Mouse (Mus musculus): Measurements from ENCODE around the gene Smyd3. TPM values are rescaled to one million over a fixed set of nuclear protein-coding genes. Genes with fewer than 3 reads are reported as not detected.

Gene Smyd3
- polyA plus RNA-seq (2014; fragmentation: Nextera tagmentation; extraction: Ambion mirVana): 26.3 and 26.9 TPM in 2 replicates

- Histone ChIP-seq H3K36me3 (replicated peaks; ENCODE audit: control insufficient read depth, insufficient read depth, low read depth, low read length) (no peaks in the 10 kb centered on the region), H3K4me2 (ENCODE audit: low read depth, low read length) (peak within 1 kb of the TSS; percentile 87), H3K9ac (replicated peaks; ENCODE audit: low read length) (peak within 1 kb of the TSS; percentile 71), H3K27ac (replicated peaks; ENCODE audit: low read depth, low read length) (no peak within 1 kb of the TSS), H3K4me3 (ENCODE audit: low read depth, low read length) (peak within 1 kb of the TSS; percentile 72), H3K27me3 (ENCODE audit: control insufficient read depth, insufficient read depth, low read length) (no peaks in the 10 kb centered on the region), H3K4me1 (ENCODE audit: control insufficient read depth, insufficient read depth, low read length) (no peaks in the 10 kb centered on the region), H3K9me3 (replicated peaks; ENCODE audit: control insufficient read depth, low read length) (no peaks in the 10 kb centered on the region)
- DNase-seq (ENCODE audit: low spot score) (peak; percentile 91), ATAC-seq (replicated peaks; ENCODE audit: insufficient number of reproducible peaks, low FRiP score, low TSS enrichment, low read depth) (peak; percentile 83)
- 6% methylated on average over 39 of the region's 39 CpGs for WGBS
Measured at GRCm38 (mm10) chr1:179517713-179518465, at the start of gene Smyd3. TSS of gene Smyd3 (minus strand) at chr1:179518041.

- 56% methylated on average over 7 of the region's 7 CpGs for WGBS
- ATAC-seq (replicated peaks; ENCODE audit: insufficient number of reproducible peaks, low FRiP score, low TSS enrichment, low read depth): 0 out of 2 replicates have a peak, but pooled peaks have one; percentile 32
- no peaks in the 10 kb centered on the region for H3K9me3 ChIP-seq (replicated peaks; ENCODE audit: control insufficient read depth, low read length)
- no peaks in the 10 kb centered on the region for H3K27me3 ChIP-seq (ENCODE audit: control insufficient read depth, insufficient read depth, low read length)
- no peaks in the 10 kb centered on the region for H3K4me1 ChIP-seq (ENCODE audit: control insufficient read depth, insufficient read depth, low read length)
- no peak overlapping the region for H3K4me2 ChIP-seq (ENCODE audit: low read depth, low read length)
- no peak overlapping the region for H3K27ac ChIP-seq (replicated peaks; ENCODE audit: low read depth, low read length)
- no peak for DNase-seq (ENCODE audit: low spot score)
- no peaks in the 10 kb centered on the region for H3K36me3 ChIP-seq (replicated peaks; ENCODE audit: control insufficient read depth, insufficient read depth, low read depth, low read length)
- H3K4me3 ChIP-seq (ENCODE audit: low read depth, low read length): no peak overlapping the region
- no peak overlapping the region for H3K9ac ChIP-seq (replicated peaks; ENCODE audit: low read length)
Measured at GRCm38 (mm10) chr1:179567558-179567957, 49.7 kb upstream of the Smyd3 start.

- DNase-seq (ENCODE audit: low spot score) (no peak), ATAC-seq (replicated peaks; ENCODE audit: insufficient number of reproducible peaks, low FRiP score, low TSS enrichment, low read depth) (no peak)
- H3K4me1 ChIP-seq (ENCODE audit: control insufficient read depth, insufficient read depth, low read length): no peaks in the 10 kb centered on the region
- 71% methylated on average over 5 of the region's 5 CpGs for WGBS
- H3K4me3 ChIP-seq (ENCODE audit: low read depth, low read length): no peak overlapping the region
- no peak overlapping the region for H3K4me2 ChIP-seq (ENCODE audit: low read depth, low read length)
- H3K9me3 ChIP-seq (replicated peaks; ENCODE audit: control insufficient read depth, low read length): no peaks in the 10 kb centered on the region
- H3K27ac ChIP-seq (replicated peaks; ENCODE audit: low read depth, low read length): no peak overlapping the region
- no peaks in the 10 kb centered on the region for H3K27me3 ChIP-seq (ENCODE audit: control insufficient read depth, insufficient read depth, low read length)
- H3K9ac ChIP-seq (replicated peaks; ENCODE audit: low read length): no peak overlapping the region
- H3K36me3 ChIP-seq (replicated peaks; ENCODE audit: control insufficient read depth, insufficient read depth, low read depth, low read length): no peaks in the 10 kb centered on the region
Measured at GRCm38 (mm10) chr1:179563926-179564325, 46.1 kb upstream of the Smyd3 start.

- WGBS: 71% methylated on average over 4 of the region's 4 CpGs
- Histone ChIP-seq H3K9me3 (replicated peaks; ENCODE audit: control insufficient read depth, low read length) (no peaks in the 10 kb centered on the region), H3K9ac (replicated peaks; ENCODE audit: low read length) (no peak overlapping the region), H3K36me3 (replicated peaks; ENCODE audit: control insufficient read depth, insufficient read depth, low read depth, low read length) (no peaks in the 10 kb centered on the region), H3K4me1 (ENCODE audit: control insufficient read depth, insufficient read depth, low read length) (no peaks in the 10 kb centered on the region), H3K4me3 (ENCODE audit: low read depth, low read length) (no peak overlapping the region), H3K27ac (replicated peaks; ENCODE audit: low read depth, low read length) (no peak overlapping the region), H3K27me3 (ENCODE audit: control insufficient read depth, insufficient read depth, low read length) (no peaks in the 10 kb centered on the region), H3K4me2 (ENCODE audit: low read depth, low read length) (no peak overlapping the region)
- ATAC-seq (replicated peaks; ENCODE audit: insufficient number of reproducible peaks, low FRiP score, low TSS enrichment, low read depth) (no peak), DNase-seq (ENCODE audit: low spot score) (no peak)
Measured at GRCm38 (mm10) chr1:179563211-179563610, 45.4 kb upstream of the Smyd3 start.

GRCm38 (mm10) chr1:179560845-179561430, 43.1 kb upstream of the Smyd3 start:
- Histone ChIP-seq H3K27me3 (ENCODE audit: control insufficient read depth, insufficient read depth, low read length) (no peaks in the 10 kb centered on the region), H3K27ac (replicated peaks; ENCODE audit: low read depth, low read length) (no peak overlapping the region), H3K36me3 (replicated peaks; ENCODE audit: control insufficient read depth, insufficient read depth, low read depth, low read length) (no peaks in the 10 kb centered on the region), H3K4me1 (ENCODE audit: control insufficient read depth, insufficient read depth, low read length) (no peaks in the 10 kb centered on the region), H3K4me2 (ENCODE audit: low read depth, low read length) (no peak overlapping the region), H3K9ac (replicated peaks; ENCODE audit: low read length) (no peak overlapping the region), H3K9me3 (replicated peaks; ENCODE audit: control insufficient read depth, low read length) (no peaks in the 10 kb centered on the region), H3K4me3 (ENCODE audit: low read depth, low read length) (no peak overlapping the region)
- ATAC-seq (replicated peaks; ENCODE audit: insufficient number of reproducible peaks, low FRiP score, low TSS enrichment, low read depth) (no peak), DNase-seq (ENCODE audit: low spot score) (no peak)
- 86% methylated on average over 6 of the region's 6 CpGs for WGBS

- Histone ChIP-seq H3K27ac (replicated peaks; ENCODE audit: low read depth, low read length) (no peak overlapping the region), H3K9ac (replicated peaks; ENCODE audit: low read length) (no peak overlapping the region), H3K4me1 (ENCODE audit: control insufficient read depth, insufficient read depth, low read length) (no peaks in the 10 kb centered on the region), H3K4me3 (ENCODE audit: low read depth, low read length) (no peak overlapping the region), H3K9me3 (replicated peaks; ENCODE audit: control insufficient read depth, low read length) (no peaks in the 10 kb centered on the region), H3K4me2 (ENCODE audit: low read depth, low read length) (no peak overlapping the region), H3K36me3 (replicated peaks; ENCODE audit: control insufficient read depth, insufficient read depth, low read depth, low read length) (no peaks in the 10 kb centered on the region), H3K27me3 (ENCODE audit: control insufficient read depth, insufficient read depth, low read length) (no peaks in the 10 kb centered on the region)
- 84% methylated on average over 11 of the region's 11 CpGs for WGBS
- DNase-seq (ENCODE audit: low spot score): no peak
- no peak for ATAC-seq (replicated peaks; ENCODE audit: insufficient number of reproducible peaks, low FRiP score, low TSS enrichment, low read depth)
Measured at GRCm38 (mm10) chr1:179559446-179560194, 41.8 kb upstream of the Smyd3 start.

- H3K9ac ChIP-seq (replicated peaks; ENCODE audit: low read length): no peak overlapping the region
- ATAC-seq (replicated peaks; ENCODE audit: insufficient number of reproducible peaks, low FRiP score, low TSS enrichment, low read depth): no peak
- no peak for DNase-seq (ENCODE audit: low spot score)
Measured at GRCm38 (mm10) chr1:179556921-179557320, 39.1 kb upstream of the Smyd3 start.

GRCm38 (mm10) chr1:179553949-179554347, 36.1 kb upstream of the Smyd3 start:
- no peak overlapping the region for H3K9ac ChIP-seq (replicated peaks; ENCODE audit: low read length)
- no peaks in the 10 kb centered on the region for H3K27me3 ChIP-seq (ENCODE audit: control insufficient read depth, insufficient read depth, low read length)
- ATAC-seq (replicated peaks; ENCODE audit: insufficient number of reproducible peaks, low FRiP score, low TSS enrichment, low read depth) (no peak), DNase-seq (ENCODE audit: low spot score) (no peak)
- no peaks in the 10 kb centered on the region for H3K4me1 ChIP-seq (ENCODE audit: control insufficient read depth, insufficient read depth, low read length)
- no peaks in the 10 kb centered on the region for H3K36me3 ChIP-seq (replicated peaks; ENCODE audit: control insufficient read depth, insufficient read depth, low read depth, low read length)
- H3K27ac ChIP-seq (replicated peaks; ENCODE audit: low read depth, low read length): no peak overlapping the region
- no peaks in the 10 kb centered on the region for H3K9me3 ChIP-seq (replicated peaks; ENCODE audit: control insufficient read depth, low read length)
- H3K4me2 ChIP-seq (ENCODE audit: low read depth, low read length): no peak overlapping the region
- no peak overlapping the region for H3K4me3 ChIP-seq (ENCODE audit: low read depth, low read length)
- WGBS: 81% methylated on average over 4 of the region's 4 CpGs

More at GRCm38 (mm10) chr1:179556921-179557320, 39.1 kb upstream of the Smyd3 start:
- H3K9me3 ChIP-seq (replicated peaks; ENCODE audit: control insufficient read depth, low read length): no peaks in the 10 kb centered on the region
- H3K36me3 ChIP-seq (replicated peaks; ENCODE audit: control insufficient read depth, insufficient read depth, low read depth, low read length): no peaks in the 10 kb centered on the region
- 86% methylated on average over 3 of the region's 3 CpGs for WGBS
- H3K4me2 ChIP-seq (ENCODE audit: low read depth, low read length): no peak overlapping the region
- H3K4me3 ChIP-seq (ENCODE audit: low read depth, low read length): no peak overlapping the region
- no peak overlapping the region for H3K27ac ChIP-seq (replicated peaks; ENCODE audit: low read depth, low read length)
- no peaks in the 10 kb centered on the region for H3K27me3 ChIP-seq (ENCODE audit: control insufficient read depth, insufficient read depth, low read length)
- H3K4me1 ChIP-seq (ENCODE audit: control insufficient read depth, insufficient read depth, low read length): no peaks in the 10 kb centered on the region
